Mouse (Mus musculus) liver, adult 2 months (tissue): ENCODE measurements at regions not wholly inside any gene's neighbourhood (a gene's known extent, or its start where the extent isn't known, plus 50 kb on each side); places are given as distances from the start of the nearest gene placed in this dataset.

ENCODE experiments used
- DNase-seq: peaks from one replicate; pipeline ENCODE4 v3.0.0-alpha.2; 2011; ENCODE audit warnings: low read depth, low spot score; ENCODE audit errors: extremely low read depth
- H3K27ac ChIP-seq: fragments of 200-500 bp; replicated peaks from 2 replicates; pipeline ENCODE4 v1.5.1; 2012; ENCODE audit warnings: low read depth, mild to moderate bottlenecking, control low read depth, inconsistent platforms, low read length; ENCODE audit not compliant: insufficient read depth
- H3K27me3 ChIP-seq: fragments of 200-500 bp; 2 replicates; pipeline ENCODE4 v1.6.1; 2012; ENCODE audit warnings: mild to moderate bottlenecking, moderate library complexity, low read length, inconsistent platforms; ENCODE audit not compliant: control insufficient read depth, insufficient read depth
- H3K36me3 ChIP-seq: fragments of 200-500 bp; 2 replicates; pipeline ENCODE4 v1.6.1; 2012; ENCODE audit warnings: low read length, inconsistent platforms; ENCODE audit not compliant: control insufficient read depth, insufficient read depth
- H3K4me1 ChIP-seq: fragments of 200-500 bp; 2 replicates; pipeline ENCODE4 v1.6.1; 2011; ENCODE audit warnings: low read length; ENCODE audit not compliant: control insufficient read depth, insufficient read depth
- H3K4me3 ChIP-seq: fragments of 200-500 bp; 2 replicates; pipeline ENCODE4 v1.5.1; 2011; ENCODE audit warnings: low read depth, mild to moderate bottlenecking, control low read depth, low read length, moderate library complexity; ENCODE audit not compliant: insufficient read depth
- H3K79me2 ChIP-seq: fragments of 200-500 bp; 2 replicates; pipeline ENCODE4 v1.6.1; 2012; ENCODE audit warnings: inconsistent platforms, mild to moderate bottlenecking, low read length, moderate library complexity; ENCODE audit not compliant: control insufficient read depth, insufficient read depth
- H3K9ac ChIP-seq: fragments of 200-500 bp; 2 replicates; pipeline ENCODE4 v1.6.1; 2012; ENCODE audit warnings: low read depth, mild to moderate bottlenecking, control low read depth, inconsistent platforms, low read length
- CTCF ChIP-seq: fragments of 200-500 bp; IDR thresholded peaks from 2 replicates; pipeline ENCODE4 v1.5.1; 2011; ENCODE audit warnings: low read depth, low read length, control low read depth
- POLR2A ChIP-seq: fragments of 200-500 bp; IDR thresholded peaks from 2 replicates; pipeline ENCODE4 v1.6.1; 2011; ENCODE audit warnings: low read length, control low read depth; ENCODE audit not compliant: insufficient read depth; ENCODE audit errors: extremely low read depth
- WGBS: fragments of 180-500 bp; shearing (Covaris S2); methylation state at CpG from one replicate; pipeline ENCODE4 v1.1.7; 2018; 5-methylcytosine and 5-hydroxymethylcytosine counted together

- no peak overlapping the region for H3K4me3 ChIP-seq
- no peaks in the 10 kb centered on the region for H3K27me3 ChIP-seq
- H3K36me3 ChIP-seq, result no peaks in the 10 kb centered on the region
- H3K79me2 ChIP-seq, result no peaks in the 10 kb centered on the region
- WGBS, result 82% methylated on average over 1 of the region's 1 CpGs
- H3K9ac ChIP-seq, result no peak overlapping the region
- no peak for DNase-seq
- no peak overlapping the region for H3K27ac ChIP-seq
- H3K4me1 ChIP-seq, result no peaks in the 10 kb centered on the region
- no peak for TF ChIP-seq CTCF
- TF ChIP-seq POLR2A, result no peak
Observed at GRCm38 (mm10) chr13:16738313-16738712, 726.7 kb downstream of the Inhba start.

DNA sequence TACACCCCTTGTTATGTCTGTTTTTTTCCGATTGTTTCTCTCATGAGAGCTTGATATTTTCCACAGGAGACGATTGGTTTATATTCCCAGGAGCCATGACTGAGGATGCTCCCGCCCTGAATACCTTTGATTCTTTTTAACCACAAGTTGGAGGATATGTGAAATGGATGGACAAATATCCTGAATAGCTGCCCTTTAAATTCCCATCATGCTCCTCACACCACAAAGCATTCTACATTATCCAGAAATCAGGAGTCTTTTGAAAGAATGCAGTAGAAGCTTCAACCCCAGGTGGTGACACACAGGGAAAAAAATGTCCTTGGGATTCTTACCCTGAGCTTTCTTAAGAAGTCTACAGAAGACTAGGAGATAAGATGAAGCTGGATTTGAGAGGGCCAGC, 727.9 kb downstream of the Inhba start:
- Histone ChIP-seq H3K79me2 (no peaks in the 10 kb centered on the region), H3K36me3 (no peaks in the 10 kb centered on the region), H3K9ac (no peak overlapping the region), H3K4me1 (no peaks in the 10 kb centered on the region), H3K4me3 (no peak overlapping the region), H3K27me3 (no peaks in the 10 kb centered on the region), H3K27ac (no peak overlapping the region)
- WGBS, result 84% methylated on average over 3 of the region's 3 CpGs
- no peak for DNase-seq
- TF ChIP-seq POLR2A (no peak), CTCF (no peak)

- Histone ChIP-seq H3K27ac (no peak overlapping the region), H3K9ac (no peak overlapping the region), H3K27me3 (no peaks in the 10 kb centered on the region), H3K4me1 (no peaks in the 10 kb centered on the region), H3K4me3 (no peak overlapping the region), H3K79me2 (no peaks in the 10 kb centered on the region), H3K36me3 (no peaks in the 10 kb centered on the region)
- no peak for DNase-seq
- TF ChIP-seq POLR2A (no peak), CTCF (no peak)
- WGBS, result 97% methylated on average over 1 of the region's 1 CpGs
Observed at GRCm38 (mm10) chr13:16744237-16744636, 732.6 kb downstream of the Inhba start.

GRCm38 (mm10) chr13:16745644-16746043, 734.0 kb downstream of the Inhba start:
- no peaks in the 10 kb centered on the region for H3K27me3 ChIP-seq
- H3K4me3 ChIP-seq, result no peak overlapping the region
- H3K36me3 ChIP-seq, result no peaks in the 10 kb centered on the region
- H3K4me1 ChIP-seq, result no peaks in the 10 kb centered on the region
- H3K9ac ChIP-seq, result no peak overlapping the region
- WGBS, result 98% methylated on average over 1 of the region's 1 CpGs
- no peak overlapping the region for H3K27ac ChIP-seq
- no peak for DNase-seq
- TF ChIP-seq POLR2A, result no peak
- no peak for TF ChIP-seq CTCF
- no peaks in the 10 kb centered on the region for H3K79me2 ChIP-seq

DNA sequence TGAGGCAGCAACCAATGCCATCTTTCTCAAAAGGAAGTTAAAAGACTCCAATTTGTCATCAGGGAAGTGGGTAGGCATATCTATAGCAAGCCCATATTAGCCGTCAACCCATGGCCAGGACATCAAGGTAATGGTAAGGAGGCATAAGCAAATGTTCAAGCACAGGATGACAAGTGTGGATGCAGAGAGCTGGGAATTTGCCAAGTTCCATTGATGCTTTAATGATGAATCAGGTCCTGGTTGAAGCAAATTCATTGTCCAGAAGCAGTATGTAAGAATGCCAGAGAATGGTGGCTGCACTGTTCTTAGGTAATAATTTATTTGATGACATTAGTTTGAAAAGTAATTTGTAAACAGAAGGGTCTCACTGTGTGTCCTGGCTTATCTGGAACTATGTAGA, 734.8 kb downstream of the Inhba start:
- WGBS, result 92% methylated on average over 1 of the region's 1 CpGs
- no peak for DNase-seq
- TF ChIP-seq POLR2A, result no peak
- TF ChIP-seq CTCF, result no peak
- Histone ChIP-seq H3K4me1 (no peaks in the 10 kb centered on the region), H3K36me3 (no peaks in the 10 kb centered on the region), H3K79me2 (no peaks in the 10 kb centered on the region), H3K27ac (no peak overlapping the region), H3K9ac (no peak overlapping the region), H3K27me3 (no peaks in the 10 kb centered on the region), H3K4me3 (no peak overlapping the region)

DNA sequence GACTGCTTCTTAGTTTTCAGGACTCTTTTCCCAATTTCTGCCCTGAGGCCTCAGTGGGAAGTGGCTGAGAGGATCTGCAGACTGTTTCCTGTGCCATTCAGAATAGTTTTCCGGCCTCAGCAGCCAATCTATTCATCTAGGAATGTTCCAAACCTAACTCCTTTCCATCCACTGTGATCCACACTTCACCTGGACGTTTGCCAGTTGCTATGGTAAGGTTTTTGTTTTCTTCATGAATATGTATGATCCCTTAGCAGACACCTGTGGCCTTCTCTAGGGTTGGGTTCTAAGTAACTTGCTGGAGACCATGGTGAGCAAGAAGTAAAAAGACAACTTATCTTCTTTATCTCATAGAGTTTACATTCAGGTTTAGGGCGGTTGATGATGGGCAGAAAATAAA, 744.6 kb downstream of the Inhba start:
- H3K36me3 ChIP-seq, result no peaks in the 10 kb centered on the region
- no peaks in the 10 kb centered on the region for H3K79me2 ChIP-seq
- H3K27me3 ChIP-seq, result no peaks in the 10 kb centered on the region
- no peak overlapping the region for H3K9ac ChIP-seq
- H3K4me3 ChIP-seq, result no peak overlapping the region
- 77% methylated on average over 3 of the region's 3 CpGs for WGBS
- no peak for TF ChIP-seq CTCF
- no peak for TF ChIP-seq POLR2A
- peaks cover 10% of the 10 kb centered on the region; the same call in 1 of the 2 replicates for H3K4me1 ChIP-seq
- no peak for DNase-seq
- H3K27ac ChIP-seq, result no peak overlapping the region
